11 mouse cellular contexts compared by ENCODE assay signal in the genomic region with DNA sequence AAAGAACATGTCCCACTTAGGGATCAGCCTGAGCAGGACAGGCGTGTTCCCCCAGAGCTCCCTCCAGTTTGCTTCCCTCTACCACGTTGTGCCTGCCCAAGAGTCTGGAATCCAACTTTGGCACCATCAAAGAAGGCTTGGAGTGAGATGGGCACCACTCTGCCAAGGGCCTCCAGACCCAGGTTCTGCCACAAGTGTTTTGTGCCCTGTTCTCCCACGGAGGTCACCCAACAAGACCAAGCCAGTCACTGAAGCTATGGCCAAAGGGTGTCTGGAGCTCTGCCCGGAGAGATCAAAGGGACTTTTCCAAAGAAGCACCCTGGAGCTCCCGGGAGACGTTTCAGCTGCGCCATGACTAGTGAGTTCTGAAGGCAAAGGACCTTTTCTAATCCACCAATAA. TPM values are rescaled to one million over a fixed set of nuclear protein-coding genes. Genes with fewer than 3 reads are reported as not detected.
A peak's percentile ranks its signal among the peaks of the same experiment; 100 is the strongest.
DNase-seq lines count a peak whose midpoint lies in the region; ATAC-seq and TF ChIP-seq lines count a peak whose summit lies in the region.
"Had no signal": no experiment of that assay in that cellular context is flagged by ENCODE, and none has a peak within 500 bp of the region (broad histone marks: within the 10 kb centered on the region; RNA-seq: fewer than 3 reads in every experiment).

No protein-coding gene starts in this region.

- no peaks in the 10 kb centered on the region for H3K27me3 ChIP-seq in stomach, postnatal 0 days (ENCODE audit: control insufficient read depth, insufficient read depth, low read length)
- H3K27me3 ChIP-seq: lung, embryonic 15.5 days; neural tube, embryonic 13.5 days had no signal

- WGBS in stomach, postnatal 0 days, result 79% methylated on average over 7 of the region's 7 CpGs

- no peaks in the 10 kb centered on the region for H3K9me3 ChIP-seq in stomach, postnatal 0 days (ENCODE audit: control insufficient read depth, low read length)
- H3K9me3 ChIP-seq: lung, embryonic 15.5 days; neural tube, embryonic 13.5 days had no signal

- H3K4me3 ChIP-seq in stomach, postnatal 0 days (ENCODE audit: low read depth, low read length), result no peak overlapping the region
- H3K4me3 ChIP-seq: lung, embryonic 15.5 days; neural tube, embryonic 13.5 days had no signal

- TF ChIP-seq CTCF in stomach, postnatal 0 days (IDR thresholded peaks at IDR 0.05; ENCODE audit: low read depth), result no peak

- no peak overlapping the region for H3K9ac ChIP-seq in stomach, postnatal 0 days (ENCODE audit: low read length)
- H3K9ac ChIP-seq: lung, embryonic 15.5 days; neural tube, embryonic 13.5 days had no signal

- no peak for TF ChIP-seq EP300 in stomach, postnatal 0 days (optimal IDR thresholded peaks at IDR 0.05)

- no peaks in the 10 kb centered on the region; the same call in 1 of the 2 replicates for H3K4me1 ChIP-seq in stomach, postnatal 0 days (replicated peaks; ENCODE audit: control insufficient read depth, insufficient read depth)

- DNase-seq in gastrocnemius, adult 18-20 months (ENCODE audit: low spot score), result peak; percentile 22
- DNase-seq in gastrocnemius, postnatal 4 days (ENCODE audit: low spot score in 2 of 2), result no peak
- DNase-seq in ovary, adult 18-20 months (ENCODE audit: low spot score), result peak; percentile 7
- DNase-seq in ovary, postnatal 14 days (ENCODE audit: low spot score), result no peak
- DNase-seq in layer of hippocampus, postnatal 10 days (ENCODE audit: low spot score in 2 of 2), result peak; percentile 66 to 77
- DNase-seq in stomach, postnatal 0 days (ENCODE audit: low spot score), result no peak
- no peak for DNase-seq in spleen, postnatal 4 days (ENCODE audit: low spot score in 2 of 2)
- no peak for DNase-seq in embryo, embryonic 10 days (ENCODE audit: low spot score)
- DNase-seq: thymus, postnatal 36 days had no signal

- H3K4me2 ChIP-seq in stomach, postnatal 0 days (replicated peaks; ENCODE audit: low read depth), result no peak overlapping the region
- H3K4me2 ChIP-seq: lung, embryonic 15.5 days; neural tube, embryonic 13.5 days had no signal

- ATAC-seq in stomach, postnatal 0 days (ENCODE audit: low FRiP score, low TSS enrichment), result no peak

- H3K27ac ChIP-seq in stomach, postnatal 0 days (replicated peaks), result 0 out of 2 replicates have a peak overlapping the region, but pooled peaks have one; percentile 0
- H3K27ac ChIP-seq: lung, embryonic 15.5 days had no signal

- H3K36me3 ChIP-seq in stomach, postnatal 0 days (ENCODE audit: control insufficient read depth, insufficient read depth, low read length), result no peaks in the 10 kb centered on the region
- H3K36me3 ChIP-seq: lung, embryonic 15.5 days; neural tube, embryonic 13.5 days had no signal

RNA-seq across cellular contexts. Expression of gene Pik3r1, which starts 42.6 kb away (rescaled TPM):
- total RNA-seq in gastrocnemius, adult 18-20 months (2021), result 10 to 100 TPM; 21.7 to 30.2 TPM
- 10 to 100 TPM; 42.1 to 45.5 TPM for total RNA-seq in gastrocnemius, postnatal 4 days (2021)
- 100 to 1,000 TPM; 109 to 112 TPM for total RNA-seq in layer of hippocampus, postnatal 10 days (2021)
- 36.0 and 44.6 TPM in 2 replicates for polyA plus RNA-seq in stomach, postnatal 0 days (2015; fragmentation: Nextera tagmentation; extraction: Ambion mirVana)

Comparison
In these comparisons a context has a peak if more than half of its experiments do, and no peak if none do; other contexts are left out.
1. DNase-seq: peak in gastrocnemius, adult 18-20 months (single experiment), ovary, adult 18-20 months (single experiment) and layer of hippocampus, postnatal 10 days (2 of 2); none in gastrocnemius, postnatal 4 days (0 of 2), ovary, postnatal 14 days (single experiment), stomach, postnatal 0 days (single experiment), spleen, postnatal 4 days (0 of 2) and embryo, embryonic 10 days (single experiment).